Mouse (Mus musculus): Measurements from ENCODE around the gene Smg9.

DNA sequence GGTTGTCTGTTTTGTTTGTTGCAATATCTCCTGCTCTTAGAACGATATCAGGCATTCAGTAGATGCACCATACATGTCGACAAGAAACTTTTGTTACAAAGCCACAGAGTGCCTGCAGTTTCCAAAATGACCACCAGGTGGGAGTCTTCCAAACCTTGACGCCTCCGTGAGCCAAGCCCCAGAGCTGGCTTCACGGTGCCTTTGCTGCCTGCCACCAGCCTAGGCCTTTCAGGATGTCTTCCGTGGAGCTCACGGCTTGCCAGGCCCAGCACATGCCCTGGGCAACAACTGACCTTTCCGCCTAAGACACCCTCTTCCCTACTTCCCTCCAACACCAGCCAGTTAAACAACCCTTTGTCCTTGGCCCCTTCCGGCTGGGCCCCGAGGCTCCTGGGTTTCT, 34.6 kb upstream of the Smg9 start:
- peak; percentile 77 for TF ChIP-seq CTCF (conservative IDR thresholded peaks at IDR 0.05; ENCODE audit: insufficient read depth, insufficient read length, low read depth, low read length)
- TF ChIP-seq POLR2A (IDR thresholded peaks at IDR 0.05; ENCODE audit: low read depth, low read length), result no peak
